Mouse (Mus musculus): ENCODE results near the gene Jund.
A peak's percentile ranks its signal among the peaks of the same experiment; 100 is the strongest.

DNA sequence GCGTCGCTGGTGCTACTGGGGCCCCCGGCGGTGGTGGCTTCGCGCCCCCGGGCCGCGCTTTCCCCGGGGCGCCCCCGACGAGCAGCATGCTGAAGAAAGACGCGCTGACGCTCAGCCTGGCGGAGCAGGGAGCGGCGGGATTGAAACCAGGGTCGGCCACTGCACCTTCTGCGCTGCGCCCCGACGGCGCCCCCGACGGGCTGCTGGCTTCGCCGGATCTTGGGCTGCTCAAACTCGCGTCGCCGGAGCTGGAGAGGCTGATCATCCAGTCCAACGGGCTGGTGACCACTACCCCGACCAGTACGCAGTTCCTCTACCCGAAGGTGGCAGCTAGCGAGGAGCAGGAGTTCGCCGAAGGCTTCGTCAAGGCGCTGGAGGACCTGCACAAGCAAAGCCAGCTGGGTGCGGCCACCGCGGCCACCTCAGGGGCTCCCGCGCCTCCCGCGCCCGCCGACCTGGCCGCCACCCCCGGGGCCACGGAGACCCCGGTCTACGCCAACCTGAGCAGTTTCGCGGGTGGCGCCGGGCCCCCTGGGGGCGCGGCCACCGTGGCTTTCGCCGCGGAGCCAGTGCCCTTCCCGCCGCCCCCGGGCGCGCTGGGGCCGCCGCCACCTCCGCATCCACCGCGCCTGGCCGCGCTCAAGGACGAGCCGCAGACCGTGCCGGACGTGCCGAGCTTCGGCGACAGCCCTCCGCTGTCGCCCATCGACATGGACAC lies 526 bp downstream of the Jund start:
- TF ChIP-seq ETS1 (IDR thresholded peaks at IDR 0.05; ENCODE audit: low read depth, low read length) (no peak), CTCF (IDR thresholded peaks at IDR 0.05 in 2 of 3, conservative IDR thresholded peaks at IDR 0.05 in 1 of 3; ENCODE audit: control insufficient read depth in 1 of 3, insufficient read depth in 1 of 3, low read depth in 2 of 3, low read length in 3 of 3, poor library complexity in 1 of 3, severe bottlenecking in 1 of 3) (peak in 1 of 3 experiments; percentile 8; a peak in 1 of 6 replicates), POLR2A (IDR thresholded peaks at IDR 0.05; ENCODE audit: control insufficient read depth in 1 of 2, insufficient read depth in 1 of 2, low read depth in 1 of 2, low read length in 2 of 2, poor library complexity in 1 of 2) (no peak), NELFE (IDR thresholded peaks at IDR 0.05; ENCODE audit: low read depth, low read length) (no peak), POLR2AphosphoS5 (IDR thresholded peaks at IDR 0.05; ENCODE audit: borderline replicate concordance, low read depth, low read length) (no peak), MAX (IDR thresholded peaks at IDR 0.05; ENCODE audit: low read length) (no peak), HCFC1 (IDR thresholded peaks at IDR 0.05; ENCODE audit: low read depth, low read length) (no peak)

Measured in MEL (cell line).